In the genomic region with DNA sequence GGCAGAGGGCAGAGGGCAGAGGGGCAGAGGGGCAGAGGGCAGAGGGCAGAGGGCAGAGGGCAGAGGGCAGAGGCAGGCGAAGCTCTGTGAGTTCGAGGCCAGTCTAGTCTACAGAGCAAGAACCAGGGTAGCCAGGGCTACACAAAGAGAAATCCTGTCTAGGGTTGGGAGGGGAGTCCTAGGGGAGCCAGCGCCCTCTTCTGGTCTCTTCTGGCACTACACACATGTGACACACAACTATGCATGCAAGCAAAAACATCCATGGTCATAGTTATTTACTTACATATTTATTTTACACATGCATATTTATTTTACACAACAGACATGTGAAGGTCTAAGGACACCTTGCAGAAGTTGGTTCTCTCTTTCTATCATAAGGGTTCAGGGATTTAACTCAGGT, we compare ENCODE assay signal across 18 mouse cellular contexts. TPM values are rescaled to one million over a fixed set of nuclear protein-coding genes. Genes with fewer than 3 reads are reported as not detected.
DNase-seq lines count a peak whose midpoint lies in the region; ATAC-seq and TF ChIP-seq lines count a peak whose summit lies in the region.
"Had no signal": no experiment of that assay in that cellular context is flagged by ENCODE, and none has a peak within 500 bp of the region (broad histone marks: within the 10 kb centered on the region; RNA-seq: fewer than 3 reads in every experiment).

No protein-coding gene starts in this region.

- TF ChIP-seq CTCF in lung, embryonic 14.5 days (IDR thresholded peaks at IDR 0.05; ENCODE audit: low read depth), result peak; percentile 13; the same call in 1 of the 2 replicates
- TF ChIP-seq CTCF in ES-Bruce4 (IDR thresholded peaks at IDR 0.05; ENCODE audit: low read depth, low read length), result peak; percentile 38
- TF ChIP-seq CTCF in bone marrow, adult 2 months (IDR thresholded peaks at IDR 0.05; ENCODE audit: control insufficient read depth, insufficient read depth, low read length), result peak; percentile 57

- no peaks in the 10 kb centered on the region for H3K9me3 ChIP-seq in hindbrain, embryonic 14.5 days (ENCODE audit: control insufficient read depth, low read length)
- no peaks in the 10 kb centered on the region for H3K9me3 ChIP-seq in hindbrain, embryonic 16.5 days (ENCODE audit: control insufficient read depth, low read length)
- no peaks in the 10 kb centered on the region for H3K9me3 ChIP-seq in lung, embryonic 14.5 days (ENCODE audit: low read depth, low read length)
- no peaks in the 10 kb centered on the region for H3K9me3 ChIP-seq in ES-Bruce4 (replicated peaks; ENCODE audit: control insufficient read depth, insufficient read depth, low read length, poor library complexity, severe bottlenecking)
- H3K9me3 ChIP-seq: embryonic facial prominence, embryonic 15.5 days; forebrain, embryonic 12.5 days; limb, embryonic 10.5 days; liver, embryonic 15.5 days had no signal

- H3K4me3 ChIP-seq in hindbrain, embryonic 14.5 days (replicated peaks; ENCODE audit: low read length), result no peak overlapping the region
- H3K4me3 ChIP-seq in hindbrain, embryonic 16.5 days (ENCODE audit: low read length), result no peak overlapping the region
- H3K4me3 ChIP-seq in lung, embryonic 14.5 days (ENCODE audit: low read depth, low read length), result no peak overlapping the region
- no peak overlapping the region for H3K4me3 ChIP-seq in ES-Bruce4 (ENCODE audit: low read depth, low read length)
- no peak overlapping the region for H3K4me3 ChIP-seq in bone marrow, adult 2 months (replicated peaks; ENCODE audit: control insufficient read depth, low read depth, low read length)
- H3K4me3 ChIP-seq: embryonic facial prominence, embryonic 15.5 days; forebrain, embryonic 12.5 days; limb, embryonic 10.5 days; liver, embryonic 15.5 days; midbrain, embryonic 12.5 days had no signal

- H3K9ac ChIP-seq in hindbrain, embryonic 14.5 days, result no peak overlapping the region
- no peak overlapping the region for H3K9ac ChIP-seq in hindbrain, embryonic 16.5 days (ENCODE audit: low read depth, low read length)
- no peak overlapping the region for H3K9ac ChIP-seq in lung, embryonic 14.5 days
- H3K9ac ChIP-seq in ES-Bruce4 (ENCODE audit: low read depth, poor library complexity, severe bottlenecking), result no peak overlapping the region
- H3K9ac ChIP-seq: embryonic facial prominence, embryonic 15.5 days; forebrain, embryonic 12.5 days; liver, embryonic 15.5 days; midbrain, embryonic 12.5 days had no signal

- H3K4me1 ChIP-seq in hindbrain, embryonic 14.5 days (replicated peaks; ENCODE audit: control insufficient read depth, insufficient read depth, low read length), result peaks cover 21% of the 10 kb centered on the region
- H3K4me1 ChIP-seq in hindbrain, embryonic 16.5 days (ENCODE audit: control insufficient read depth, insufficient read depth, low read depth, low read length), result peaks cover 13% of the 10 kb centered on the region
- H3K4me1 ChIP-seq in lung, embryonic 14.5 days (ENCODE audit: insufficient read depth), result 0 out of 2 replicates have a peak, but pooled peaks cover 2% of the 10 kb centered on the region
- H3K4me1 ChIP-seq in ES-Bruce4 (ENCODE audit: control insufficient read depth, insufficient read depth, low read length), result no peaks in the 10 kb centered on the region
- no peaks in the 10 kb centered on the region; the same call in 1 of the 2 replicates for H3K4me1 ChIP-seq in bone marrow, adult 2 months (ENCODE audit: control insufficient read depth, insufficient read depth, low read length)
- H3K4me1 ChIP-seq: liver, embryonic 15.5 days had no signal

- TF ChIP-seq POLR2A in ES-Bruce4 (IDR thresholded peaks at IDR 0.05; ENCODE audit: insufficient read depth, low read length), result no peak
- TF ChIP-seq POLR2A in bone marrow, adult 2 months (IDR thresholded peaks at IDR 0.05; ENCODE audit: borderline replicate concordance, control insufficient read depth, low read depth, low read length), result no peak

- no peaks in the 10 kb centered on the region for H3K27me3 ChIP-seq in hindbrain, embryonic 14.5 days (ENCODE audit: control insufficient read depth, insufficient read depth, low read length)
- H3K27me3 ChIP-seq in hindbrain, embryonic 16.5 days (replicated peaks; ENCODE audit: control insufficient read depth, insufficient read depth, low read length), result no peaks in the 10 kb centered on the region
- no peaks in the 10 kb centered on the region for H3K27me3 ChIP-seq in lung, embryonic 14.5 days (ENCODE audit: insufficient read depth, low read length)
- H3K27me3 ChIP-seq in ES-Bruce4 (ENCODE audit: control insufficient read depth, insufficient read depth, low read length, poor library complexity, severe bottlenecking), result no peaks in the 10 kb centered on the region
- H3K27me3 ChIP-seq: embryonic facial prominence, embryonic 15.5 days; forebrain, embryonic 12.5 days; liver, embryonic 15.5 days; midbrain, embryonic 12.5 days had no signal

- 0 out of 2 replicates have a peak overlapping the region, but pooled peaks have one; percentile 58 for H3K27ac ChIP-seq in hindbrain, embryonic 14.5 days
- no peak overlapping the region for H3K27ac ChIP-seq in hindbrain, embryonic 16.5 days (ENCODE audit: low read depth, low read length)
- H3K27ac ChIP-seq in lung, embryonic 14.5 days (ENCODE audit: low read depth), result no peak overlapping the region
- H3K27ac ChIP-seq in ES-Bruce4 (ENCODE audit: insufficient read depth, low read length), result no peak overlapping the region
- no peak overlapping the region for H3K27ac ChIP-seq in bone marrow, adult 2 months (ENCODE audit: control insufficient read depth, insufficient read depth, low read depth, low read length, poor library complexity)
- H3K27ac ChIP-seq: embryonic facial prominence, embryonic 15.5 days; limb, embryonic 10.5 days; liver, embryonic 15.5 days; macrophage had no signal

- no peak for ATAC-seq in hindbrain, embryonic 14.5 days (ENCODE audit: low FRiP score)
- ATAC-seq in hindbrain, embryonic 16.5 days, result no peak
- ATAC-seq in lung, embryonic 14.5 days (ENCODE audit: insufficient read depth), result no peak
- ATAC-seq in erythroid progenitor cell, adult 5-6 weeks (replicated peaks; ENCODE audit: low FRiP score, poor library complexity, severe bottlenecking), result no peak
- ATAC-seq: inflammation-experienced regulatory T-cells, adult 6 months had no signal

- no peak for TF ChIP-seq EP300 in ES-Bruce4 (IDR thresholded peaks at IDR 0.05; ENCODE audit: insufficient read depth, low read depth, low read length)

- H3K4me2 ChIP-seq in hindbrain, embryonic 14.5 days (replicated peaks), result no peak overlapping the region
- H3K4me2 ChIP-seq in hindbrain, embryonic 16.5 days (ENCODE audit: low read length), result no peak overlapping the region
- H3K4me2 ChIP-seq in lung, embryonic 14.5 days, result no peak overlapping the region
- H3K4me2 ChIP-seq: embryonic facial prominence, embryonic 15.5 days; forebrain, embryonic 12.5 days; liver, embryonic 15.5 days; midbrain, embryonic 12.5 days had no signal

- WGBS in hindbrain, embryonic 14.5 days, result 90% methylated on average over 3 of the region's 3 CpGs
- WGBS in hindbrain, embryonic 16.5 days, result 87% methylated on average over 3 of the region's 3 CpGs
- WGBS in lung, embryonic 14.5 days, result 87% methylated on average over 3 of the region's 3 CpGs
- WGBS in bone marrow, adult 2 months, result 91% methylated on average over 3 of the region's 3 CpGs

- H3K36me3 ChIP-seq in hindbrain, embryonic 14.5 days (replicated peaks; ENCODE audit: control insufficient read depth, insufficient read depth), result no peaks in the 10 kb centered on the region
- no peaks in the 10 kb centered on the region for H3K36me3 ChIP-seq in hindbrain, embryonic 16.5 days (ENCODE audit: control insufficient read depth, insufficient read depth, low read length)
- H3K36me3 ChIP-seq in lung, embryonic 14.5 days (ENCODE audit: insufficient read depth), result no peaks in the 10 kb centered on the region
- H3K36me3 ChIP-seq in ES-Bruce4 (ENCODE audit: control insufficient read depth, insufficient read depth, low read length, poor library complexity, severe bottlenecking), result no peaks in the 10 kb centered on the region
- H3K36me3 ChIP-seq: forebrain, embryonic 12.5 days had no signal

- no peak for DNase-seq in hindbrain, embryonic 14.5 days (ENCODE audit: low spot score)
- DNase-seq in lung, embryonic 14.5 days, result no peak
- no peak for DNase-seq in lung, postnatal 36 days
- no peak for DNase-seq in cerebellum, postnatal 36 days
- DNase-seq: cerebellum, adult 11 months; kidney, postnatal 14 days had no signal

RNA-seq across cellular contexts. Expression of a gene that starts 5.5 kb away (rescaled TPM):
- polyA plus RNA-seq in hindbrain, embryonic 14.5 days (2014; fragmentation: Nextera tagmentation; extraction: Ambion mirVana), result 7.5 TPM in 2 replicates
- 7.8 and 9.4 TPM in 2 replicates for polyA plus RNA-seq in hindbrain, embryonic 16.5 days (2015; fragmentation: Nextera tagmentation; extraction: Ambion mirVana)
- 5.5 and 5.9 TPM in 2 replicates for polyA plus RNA-seq in lung, embryonic 14.5 days (2014; fragmentation: Nextera tagmentation; extraction: Ambion mirVana)
- polyA plus RNA-seq in ES-Bruce4 (2011; ENCODE audit: insufficient read depth, insufficient read length, low read depth, missing spikeins), result not detected in 2 replicates
- not detected in 2 replicates for polyA plus RNA-seq in bone marrow, adult 2 months (2011; ENCODE audit: insufficient read depth, insufficient read length, low replicate concordance, missing spikeins)
- not detected in 2 replicates for total RNA-seq in erythroid progenitor cell, adult 5-6 weeks (2015; ENCODE audit: low replicate concordance)
- total RNA-seq in erythroid progenitor cell, adult 5-6 weeks (2017; ENCODE audit: low replicate concordance), result not detected in 2 replicates
- total RNA-seq: common myeloid progenitor, adult 5-6 weeks had no signal
- polyA plus RNA-seq: inflammation-experienced regulatory T-cells, adult 6 months; macrophage had no signal

RNA-seq across cellular contexts. Expression of a gene that starts 12.4 kb away (rescaled TPM):
- polyA plus RNA-seq in hindbrain, embryonic 14.5 days (2014; fragmentation: Nextera tagmentation; extraction: Ambion mirVana), result 0.26 and 0.32 TPM in 2 replicates
- polyA plus RNA-seq in hindbrain, embryonic 16.5 days (2015; fragmentation: Nextera tagmentation; extraction: Ambion mirVana), result 0.26 and 0.64 TPM in 2 replicates
- 1.1 TPM in 2 replicates for polyA plus RNA-seq in lung, embryonic 14.5 days (2014; fragmentation: Nextera tagmentation; extraction: Ambion mirVana)
- polyA plus RNA-seq in ES-Bruce4 (2011; ENCODE audit: insufficient read depth, insufficient read length, low read depth, missing spikeins), result not detected in 2 replicates
- 0.88 and 4.0 TPM in 2 replicates for polyA plus RNA-seq in bone marrow, adult 2 months (2011; ENCODE audit: insufficient read depth, insufficient read length, low replicate concordance, missing spikeins)
- 2.9 TPM in 1 of 2 replicates, not detected in the other for total RNA-seq in erythroid progenitor cell, adult 5-6 weeks (2015; ENCODE audit: low replicate concordance)
- 0.26 TPM in 1 of 2 replicates, not detected in the other for total RNA-seq in erythroid progenitor cell, adult 5-6 weeks (2017; ENCODE audit: low replicate concordance)
- polyA plus RNA-seq: inflammation-experienced regulatory T-cells, adult 6 months had no signal

RNA-seq across cellular contexts. Expression of a gene that starts 40.0 kb away (rescaled TPM):
- 1.4 and 2.7 TPM in 2 replicates for polyA plus RNA-seq in hindbrain, embryonic 14.5 days (2014; fragmentation: Nextera tagmentation; extraction: Ambion mirVana)
- 3.1 and 4.0 TPM in 2 replicates for polyA plus RNA-seq in hindbrain, embryonic 16.5 days (2015; fragmentation: Nextera tagmentation; extraction: Ambion mirVana)
- 3.5 and 4.3 TPM in 2 replicates for polyA plus RNA-seq in lung, embryonic 14.5 days (2014; fragmentation: Nextera tagmentation; extraction: Ambion mirVana)
- 0.82 and 0.91 TPM in 2 replicates for polyA plus RNA-seq in ES-Bruce4 (2011; ENCODE audit: insufficient read depth, insufficient read length, low read depth, missing spikeins)
- polyA plus RNA-seq in bone marrow, adult 2 months (2011; ENCODE audit: insufficient read depth, insufficient read length, low replicate concordance, missing spikeins), result 14.6 and 20.1 TPM in 2 replicates
- 34.0 and 38.9 TPM in 2 replicates for total RNA-seq in erythroid progenitor cell, adult 5-6 weeks (2015; ENCODE audit: low replicate concordance)
- 37.8 and 43.8 TPM in 2 replicates for total RNA-seq in erythroid progenitor cell, adult 5-6 weeks (2017; ENCODE audit: low replicate concordance)

RNA-seq across cellular contexts. Expression of a gene that starts 42.8 kb away (rescaled TPM):
- polyA plus RNA-seq in hindbrain, embryonic 14.5 days (2014; fragmentation: Nextera tagmentation; extraction: Ambion mirVana), result 12.7 and 13.6 TPM in 2 replicates
- polyA plus RNA-seq in hindbrain, embryonic 16.5 days (2015; fragmentation: Nextera tagmentation; extraction: Ambion mirVana), result 18.4 and 20.3 TPM in 2 replicates
- 39.4 and 44.4 TPM in 2 replicates for polyA plus RNA-seq in lung, embryonic 14.5 days (2014; fragmentation: Nextera tagmentation; extraction: Ambion mirVana)
- polyA plus RNA-seq in ES-Bruce4 (2011; ENCODE audit: insufficient read depth, insufficient read length, low read depth, missing spikeins), result 44.5 and 48.7 TPM in 2 replicates
- 11.8 and 12.8 TPM in 2 replicates for polyA plus RNA-seq in bone marrow, adult 2 months (2011; ENCODE audit: insufficient read depth, insufficient read length, low replicate concordance, missing spikeins)
- total RNA-seq in erythroid progenitor cell, adult 5-6 weeks (2015; ENCODE audit: low replicate concordance), result 4.7 TPM in 1 of 2 replicates, not detected in the other
- total RNA-seq in erythroid progenitor cell, adult 5-6 weeks (2017; ENCODE audit: low replicate concordance), result 3.2 and 4.2 TPM in 2 replicates
